Mouse (Mus musculus) stomach, embryonic 14.5 days (tissue): ENCODE results near the gene Gdpd3. TPM values are rescaled to one million over a fixed set of nuclear protein-coding genes. Genes with fewer than 3 reads are reported as not detected.
"Not testable (repeated sequence)": the region's sequence is repeated elsewhere in the genome, so short reads cannot be mapped to it uniquely, and the experiment has no call there.

ENCODE experiments used
- ATAC-seq: fragments of 200-750 bp; cut with Nextera tagmentation; 2 replicates; pipeline ENCODE4 v1.8.0; 2017; ENCODE audit warnings: low read depth, moderate TSS enrichment; ENCODE audit not compliant: insufficient number of reproducible peaks, insufficient read depth, low FRiP score
- H3K27ac ChIP-seq: fragments of 300-500 bp; sonication (generic); 2 replicates; pipeline ENCODE4 v1.5.1; 2014; ENCODE audit warnings: mild to moderate bottlenecking, low read length, moderate library complexity, mixed read lengths
- H3K27me3 ChIP-seq: fragments of 300-500 bp; sonication (generic); 2 replicates; pipeline ENCODE4 v1.6.1; 2014; ENCODE audit warnings: low read length, control low read depth, mixed read lengths; ENCODE audit not compliant: control insufficient read depth, insufficient read depth
- H3K36me3 ChIP-seq: fragments of 300-500 bp; sonication (generic); 2 replicates; pipeline ENCODE4 v1.6.1; 2014; ENCODE audit warnings: mild to moderate bottlenecking, control low read depth, low read length, moderate library complexity, mixed read lengths; ENCODE audit not compliant: control insufficient read depth, insufficient read depth
- H3K4me1 ChIP-seq: fragments of 300-500 bp; sonication (generic); 2 replicates; pipeline ENCODE4 v1.6.1; 2014; ENCODE audit warnings: low read length, control low read depth, mixed read lengths; ENCODE audit not compliant: control insufficient read depth, insufficient read depth
- H3K4me2 ChIP-seq: fragments of 300-500 bp; sonication (generic); replicated peaks from 2 replicates; pipeline ENCODE4 v1.6.1; 2014; ENCODE audit warnings: low read depth, low read length, control low read depth
- H3K4me3 ChIP-seq: fragments of 300-500 bp; sonication (generic); 2 replicates; pipeline ENCODE4 v1.5.1; 2014; ENCODE audit warnings: low read depth, low read length, control low read depth
- H3K9ac ChIP-seq: fragments of 300-500 bp; sonication (generic); replicated peaks from 2 replicates; pipeline ENCODE4 v1.6.1; 2014; ENCODE audit warnings: low read depth, mild to moderate bottlenecking, control low read depth, low read length, moderate library complexity, mixed read lengths
- H3K9me3 ChIP-seq: fragments of 300-500 bp; sonication (generic); 2 replicates; pipeline ENCODE4 v1.6.1; 2016; ENCODE audit warnings: low read depth, low read length, control low read depth; ENCODE audit not compliant: control insufficient read depth
- WGBS: fragments of 180-500 bp; shearing (Covaris S2); extraction: QIAGEN DNeasy Blood & Tissue Kit; methylation state at CpG from one replicate; pipeline ENCODE4 v1.1.7; 2014; 5-methylcytosine and 5-hydroxymethylcytosine counted together
- polyA plus RNA-seq: library from polyadenylated mRNA; unstranded; fragments of >200 nt; fragmentation: Nextera tagmentation; extraction: Ambion mirVana; gene quantifications from 2 replicates; pipeline ENCODE4 v1.2.1, GENCODE M21; 2014

Gdpd3 gene
- polyA plus RNA-seq, 1 experiment from 2014 or later, result 2.8 TPM

- peak overlapping the region; percentile 88 for H3K4me2 ChIP-seq
- WGBS, result 51% methylated on average over 10 of the region's 10 CpGs
- peak overlapping the region; percentile 72 for H3K4me3 ChIP-seq
- no peaks in the 10 kb centered on the region for H3K27me3 ChIP-seq
- peak overlapping the region; percentile 78; the same call in 1 of the 2 replicates for H3K27ac ChIP-seq
- H3K9me3 ChIP-seq, result no peaks in the 10 kb centered on the region
- peaks cover 33% of the 10 kb centered on the region for H3K4me1 ChIP-seq
- peaks cover 13% of the 10 kb centered on the region for H3K36me3 ChIP-seq
- no peak for ATAC-seq
- H3K9ac ChIP-seq, result peak overlapping the region; percentile 74
Measured at GRCm38 (mm10) chr7:126777476-126777875, 11.3 kb downstream of the Gdpd3 start.

- no peaks in the 10 kb centered on the region for H3K9me3 ChIP-seq
- H3K27ac ChIP-seq, result no peak overlapping the region
- H3K4me1 ChIP-seq, result peaks cover 33% of the 10 kb centered on the region
- no peak overlapping the region for H3K9ac ChIP-seq
- 81% methylated on average over 3 of the region's 3 CpGs for WGBS
- H3K4me3 ChIP-seq, result no peak overlapping the region
- no peaks in the 10 kb centered on the region for H3K27me3 ChIP-seq
- peak overlapping the region; percentile 88; the same call in 1 of the 2 replicates for H3K4me2 ChIP-seq
- no peak for ATAC-seq
- peaks cover 13% of the 10 kb centered on the region for H3K36me3 ChIP-seq
Measured at GRCm38 (mm10) chr7:126778147-126778546, 12.0 kb downstream of the Gdpd3 start.

GRCm38 (mm10) chr7:126779101-126779500, 13.0 kb downstream of the Gdpd3 start:
- 87% methylated on average over 7 of the region's 7 CpGs for WGBS
- H3K27me3 ChIP-seq, H3K27ac ChIP-seq, ATAC-seq, H3K9me3 ChIP-seq, H3K9ac ChIP-seq, H3K4me3 ChIP-seq, H3K4me2 ChIP-seq: not testable (repeated sequence)
- H3K36me3 ChIP-seq, result peaks cover 16% of the 10 kb centered on the region
- peaks cover 33% of the 10 kb centered on the region for H3K4me1 ChIP-seq

GRCm38 (mm10) chr7:126779983-126780970, 14.1 kb downstream of the Gdpd3 start:
- Histone ChIP-seq H3K4me3 (peak overlapping the region; percentile 36), H3K9me3 (no peaks in the 10 kb centered on the region), H3K4me2 (peak overlapping the region; percentile 82), H3K27me3 (no peaks in the 10 kb centered on the region), H3K36me3 (peaks cover 20% of the 10 kb centered on the region), H3K9ac (peak overlapping the region; percentile 37; the same call in 1 of the 2 replicates), H3K27ac (peak overlapping the region; percentile 72), H3K4me1 (peaks cover 33% of the 10 kb centered on the region)
- peak; percentile 56 for ATAC-seq
- WGBS, result under 1% methylated on average over 21 of the region's 21 CpGs

- H3K4me2 ChIP-seq, result peak within 1 kb of the TSS; percentile 82
- peak within 1 kb of the TSS; percentile 36 for H3K4me3 ChIP-seq
- peaks cover 25% of the 10 kb centered on the region for H3K36me3 ChIP-seq
- no peaks in the 10 kb centered on the region for H3K9me3 ChIP-seq
- H3K27me3 ChIP-seq, result no peaks in the 10 kb centered on the region
- H3K27ac ChIP-seq, result peak within 1 kb of the TSS; percentile 72; the same call in 1 of the 2 replicates
- ATAC-seq, result 0 out of 2 replicates have a peak, but pooled peaks have one; percentile 0
- 5% methylated on average over 22 of the region's 22 CpGs for WGBS
- H3K4me1 ChIP-seq, result peaks cover 29% of the 10 kb centered on the region
- peak within 1 kb of the TSS; percentile 37; the same call in 1 of the 2 replicates for H3K9ac ChIP-seq
Measured at GRCm38 (mm10) chr7:126780971-126781635, 15.0 kb downstream of the Gdpd3 start, which contains the start of gene Tbx6. Tbx6 (plus strand) TSS chr7:126781483.

- Histone ChIP-seq H3K4me3 (no peak overlapping the region), H3K27me3 (no peaks in the 10 kb centered on the region), H3K4me2 (peak overlapping the region; percentile 82; the same call in 1 of the 2 replicates), H3K9me3 (no peaks in the 10 kb centered on the region), H3K36me3 (peaks cover 31% of the 10 kb centered on the region), H3K4me1 (peaks cover 25% of the 10 kb centered on the region), H3K27ac (peak overlapping the region; percentile 39; the same call in 1 of the 2 replicates), H3K9ac (no peak overlapping the region)
- no peak for ATAC-seq
- WGBS, result 30% methylated on average over 11 of the region's 11 CpGs
Measured at GRCm38 (mm10) chr7:126781661-126782370, 15.7 kb downstream of the Gdpd3 start.

- H3K36me3 ChIP-seq, result peaks cover 40% of the 10 kb centered on the region
- H3K27ac ChIP-seq, result no peak overlapping the region
- no peak overlapping the region for H3K4me2 ChIP-seq
- no peaks in the 10 kb centered on the region for H3K27me3 ChIP-seq
- H3K4me1 ChIP-seq, result peaks cover 19% of the 10 kb centered on the region
- H3K4me3 ChIP-seq, result no peak overlapping the region
- 78% methylated on average over 13 of the region's 13 CpGs for WGBS
- no peak overlapping the region for H3K9ac ChIP-seq
- no peaks in the 10 kb centered on the region for H3K9me3 ChIP-seq
- no peak for ATAC-seq
Measured at GRCm38 (mm10) chr7:126782693-126783092, 16.6 kb downstream of the Gdpd3 start.

GRCm38 (mm10) chr7:126784469-126784868, 18.3 kb downstream of the Gdpd3 start:
- 75% methylated on average over 7 of the region's 7 CpGs for WGBS

More at GRCm38 (mm10) chr7:126784469-126784868, 18.3 kb downstream of the Gdpd3 start:
- no peaks in the 10 kb centered on the region for H3K27me3 ChIP-seq
- H3K9ac ChIP-seq, result no peak overlapping the region
- no peak overlapping the region for H3K4me2 ChIP-seq
- H3K36me3 ChIP-seq, result peaks cover 53% of the 10 kb centered on the region
- H3K4me3 ChIP-seq, result no peak overlapping the region
- peaks cover 18% of the 10 kb centered on the region for H3K4me1 ChIP-seq
- H3K27ac ChIP-seq, result no peak overlapping the region
- no peaks in the 10 kb centered on the region for H3K9me3 ChIP-seq
- ATAC-seq, result no peak
